Mouse (Mus musculus) CH12.LX (cell line): ENCODE data around the gene Eme2.

ENCODE experiments used
- CTCF ChIP-seq, 2 experiments: IDR thresholded peaks in 1 of 2; conservative IDR thresholded peaks in 1 of 2; 2 replicates each; pipeline ENCODE4 v1.5.1; 2011 to 2012; ENCODE audit warnings: low read depth in 2 of 2, low read length in 2 of 2, improper control_type of control experiment in 1 of 2, inconsistent platforms in 1 of 2, mild to moderate bottlenecking in 1 of 2, moderate library complexity in 1 of 2
- E2F4 ChIP-seq: IDR thresholded peaks from 2 replicates; pipeline ENCODE4 v1.6.1; 2011; ENCODE audit warnings: low read depth, low read length, improper control_type of control experiment; ENCODE audit not compliant: insufficient replicate concordance
- EP300 ChIP-seq: IDR thresholded peaks from 2 replicates; pipeline ENCODE4 v1.6.1; 2011; ENCODE audit warnings: low read length, improper control_type of control experiment
- ETS1 ChIP-seq: conservative IDR thresholded peaks from 2 replicates; pipeline ENCODE4 v1.6.1; 2012; ENCODE audit warnings: low read depth, mild to moderate bottlenecking, inconsistent platforms, low read length, improper control_type of control experiment, moderate library complexity
- KAT2A ChIP-seq: IDR thresholded peaks from 2 replicates; pipeline ENCODE4 v1.6.1; 2012; ENCODE audit warnings: low read length, improper control_type of control experiment, inconsistent platforms; ENCODE audit not compliant: insufficient replicate concordance
- MAFK ChIP-seq: IDR thresholded peaks from 2 replicates; pipeline ENCODE4 v1.6.1; 2011; ENCODE audit warnings: low read length, improper control_type of control experiment; ENCODE audit not compliant: insufficient replicate concordance
- MEF2A ChIP-seq: IDR thresholded peaks from 2 replicates; pipeline ENCODE4 v1.6.1; 2014; ENCODE audit warnings: low read depth, mild to moderate bottlenecking, inconsistent platforms, low read length, improper control_type of control experiment, borderline replicate concordance
- POLR2A ChIP-seq: IDR thresholded peaks from 2 replicates; pipeline ENCODE4 v1.6.1; 2011; ENCODE audit warnings: low read depth, mild to moderate bottlenecking, improper control_type of control experiment, low read length
- USF2 ChIP-seq: conservative IDR thresholded peaks from 2 replicates; pipeline ENCODE4 v1.6.1; 2011; ENCODE audit warnings: low read depth, low read length, improper control_type of control experiment
- ZMIZ1 ChIP-seq: IDR thresholded peaks from 2 replicates; pipeline ENCODE4 v1.6.1; 2012; ENCODE audit warnings: low read depth, mild to moderate bottlenecking, inconsistent platforms, low read length, improper control_type of control experiment

DNA sequence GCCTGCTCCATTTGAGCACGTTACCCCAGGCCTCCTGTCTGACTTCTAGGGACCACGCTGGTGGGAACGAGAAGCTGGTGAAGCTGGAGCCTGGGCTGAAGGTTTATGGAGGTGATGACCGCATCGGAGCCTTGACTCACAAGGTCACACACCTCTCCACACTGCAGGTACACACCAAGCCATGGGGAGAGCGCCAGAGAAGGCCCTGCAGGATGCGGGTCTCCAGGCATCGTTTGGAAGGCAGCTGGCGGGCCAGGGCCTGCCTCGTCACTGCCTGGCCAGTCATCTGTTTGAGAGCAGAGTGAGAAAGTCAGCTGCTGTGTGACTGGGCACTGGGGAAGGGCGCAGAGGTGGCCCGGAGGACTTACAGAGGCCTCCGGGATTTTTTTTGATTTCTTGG lies 38.3 kb downstream of the Eme2 start:
- TF ChIP-seq USF2, result no peak
- TF ChIP-seq CTCF (conservative IDR thresholded peaks at IDR 0.05 in 1 of 2, IDR thresholded peaks at IDR 0.05 in 1 of 2; ENCODE audit: low read depth in 2 of 2, low read length in 2 of 2), result no peak
- no peak for TF ChIP-seq EP300
- TF ChIP-seq MAFK, result no peak
- TF ChIP-seq E2F4, result no peak
- TF ChIP-seq ZMIZ1, result no peak
- TF ChIP-seq KAT2A, result no peak
- TF ChIP-seq ETS1, result no peak
- no peak for TF ChIP-seq MEF2A
- TF ChIP-seq POLR2A, result no peak
